Mouse (Mus musculus) mesoderm, embryonic 11.5 days (tissue): ENCODE measurements at regions not wholly inside any gene's neighbourhood (a gene's known extent, or its start where the extent isn't known, plus 50 kb on each side); places are given as distances from the start of the nearest gene placed in this dataset.
"Not testable (repeated sequence)": the region's sequence is repeated elsewhere in the genome, so short reads cannot be mapped to it uniquely, and the experiment has no call there.

Source experiments
- DNase-seq: peaks from one replicate; pipeline ENCODE4 v3.0.0-alpha.2; 2012; ENCODE audit warnings: low read depth, low spot score

DNA sequence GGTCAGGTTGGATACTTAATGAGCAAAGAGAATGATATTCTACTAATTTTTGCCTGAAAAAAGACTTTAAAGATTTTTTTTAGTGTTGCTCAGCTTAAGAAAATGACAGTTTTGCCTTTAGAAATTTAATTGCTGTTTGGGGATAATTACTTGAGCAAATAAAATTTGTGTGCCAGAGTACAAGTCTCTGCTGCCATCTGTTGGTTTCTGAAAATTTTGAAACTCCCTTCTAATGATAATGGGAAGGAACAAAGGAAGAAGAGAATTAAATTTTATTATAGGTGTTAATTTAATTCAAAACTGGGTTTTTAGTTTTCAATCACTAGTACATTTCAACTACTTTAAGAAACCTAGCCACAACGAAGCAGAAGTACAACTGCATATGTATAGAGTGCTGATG lies 94.1 kb downstream of the Gm17521 start:
- no peak for DNase-seq

DNA sequence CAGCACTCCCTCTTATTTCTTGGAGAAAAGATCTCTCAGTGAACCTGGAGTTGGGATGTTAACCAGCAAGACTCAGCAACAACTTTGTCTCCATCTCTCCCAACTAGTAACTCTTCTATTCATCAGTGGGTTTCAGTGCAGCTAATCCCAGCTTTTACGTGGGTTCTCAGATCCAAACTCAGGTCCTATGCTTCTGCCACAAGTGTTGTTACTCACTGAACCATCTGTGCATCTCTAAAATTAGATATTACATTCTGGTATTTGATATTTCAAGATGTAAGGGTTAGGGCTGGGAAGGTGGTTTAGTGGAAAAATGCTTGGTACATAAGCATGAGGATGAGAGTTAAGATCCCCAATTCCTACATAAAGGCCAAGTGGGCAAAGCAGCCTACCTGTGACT lies 136.8 kb downstream of the Gm17521 start:
- no peak for DNase-seq

DNA sequence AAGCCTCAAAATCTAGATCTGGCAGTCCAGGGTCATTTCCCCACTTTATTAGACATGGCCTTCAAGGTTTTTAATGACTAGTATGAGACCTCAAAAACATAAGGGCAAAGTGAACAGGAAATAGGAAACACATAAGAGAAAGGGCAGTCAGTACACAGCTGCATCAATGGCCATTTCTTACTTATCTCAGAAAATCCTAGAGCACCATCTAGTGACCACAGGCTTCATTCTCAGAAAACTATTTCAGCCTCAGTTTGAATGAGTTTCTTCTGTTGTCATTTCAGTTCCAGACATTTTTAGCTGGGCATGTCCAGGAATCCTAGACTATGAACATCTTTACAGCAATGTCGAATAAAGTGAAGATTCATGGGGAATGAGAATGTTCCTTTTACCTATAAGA lies 175.0 kb downstream of the Gm17521 start:
- no peak for DNase-seq

GRCm38 (mm10) chrX:122831222-122831621 lies 198.2 kb downstream of the Gm17521 start:
- DNase-seq: not testable (repeated sequence)

- peak; percentile 23 for DNase-seq
These were observed 203.4 kb downstream of the Gm17521 start for GRCm38 (mm10) chrX:122826035-122826434.
